Mouse (Mus musculus): ENCODE data around the gene Polr3f. TPM values are rescaled to one million over a fixed set of nuclear protein-coding genes. Genes with fewer than 3 reads are reported as not detected.

The Polr3f gene
- total and polyA plus RNA-seq, 3 experiments: 15.8 to 28.5 (median 20.2) TPM

- in situ Hi-C loops (cut with MboI; ENCODE audit: low pct_ligation_motif_present, low pct_unique_long_range_greater_than_20kb, low sequenced_read_pairs): no loop called here
- peaks cover 6% of the 10 kb centered on the region for H3K9me3 ChIP-seq (replicated peaks; ENCODE audit: low read length)
Measured at GRCm38 (mm10) chr2:144487476-144487875, 40.0 kb upstream of the Polr3f start.

GRCm38 (mm10) chr2:144489342-144489741, 38.2 kb upstream of the Polr3f start:
- in situ Hi-C loops (cut with MboI; ENCODE audit: low pct_ligation_motif_present, low pct_unique_long_range_greater_than_20kb, low sequenced_read_pairs): no loop called here
- no peak for TF ChIP-seq ZC3H11A (IDR thresholded peaks at IDR 0.05; ENCODE audit: low read depth, low read length)
- no peak overlapping the region for H3K9ac ChIP-seq (ENCODE audit: insufficient read depth, low read depth)
- no peak for DNase-seq (ENCODE audit: extremely low read depth)
- no peak overlapping the region for H3K4me2 ChIP-seq (ENCODE audit: insufficient read depth, low read depth, poor library complexity, severe bottlenecking)
- H3K36me3 ChIP-seq (replicated peaks in 1 of 2; ENCODE audit: control insufficient read depth in 1 of 2, insufficient read depth in 1 of 2, low read length in 1 of 2): no peaks in the 10 kb centered on the region
- dilution Hi-C loops (cut with MboI; ENCODE audit: extremely low pct_ligation_motif_present, extremely low pct_unique_long_range_greater_than_20kb, low sequenced_read_pairs): no loop called here
- H3K27me3 ChIP-seq (replicated peaks): peaks cover 1% of the 10 kb centered on the region
- no peaks in the 10 kb centered on the region for H3K4me1 ChIP-seq (ENCODE audit: control insufficient read depth in 1 of 2, insufficient read depth in 2 of 2)
- H3K4me3 ChIP-seq (replicated peaks in 1 of 3; ENCODE audit: low read depth in 2 of 3, low read length in 2 of 3, poor library complexity in 1 of 3): no peak overlapping the region
- no peak overlapping the region for H3K27ac ChIP-seq (ENCODE audit: insufficient read depth, low read depth)
- H3K9me3 ChIP-seq (replicated peaks; ENCODE audit: low read length): peaks cover 6% of the 10 kb centered on the region
- H3K79me2 ChIP-seq (replicated peaks; ENCODE audit: control insufficient read depth, extremely low read depth, insufficient read depth, poor library complexity, severe bottlenecking): no peaks in the 10 kb centered on the region

More at GRCm38 (mm10) chr2:144487476-144487875, 40.0 kb upstream of the Polr3f start:
- dilution Hi-C loops (cut with MboI; ENCODE audit: extremely low pct_ligation_motif_present, extremely low pct_unique_long_range_greater_than_20kb, low sequenced_read_pairs): no loop called here
- no peaks in the 10 kb centered on the region for H3K36me3 ChIP-seq (replicated peaks in 1 of 2; ENCODE audit: control insufficient read depth in 1 of 2, insufficient read depth in 1 of 2, low read length in 1 of 2)
- H3K27me3 ChIP-seq (replicated peaks): peaks cover 1% of the 10 kb centered on the region
- H3K4me1 ChIP-seq (ENCODE audit: control insufficient read depth in 1 of 2, insufficient read depth in 2 of 2): no peaks in the 10 kb centered on the region
- no peak for TF ChIP-seq ZC3H11A (IDR thresholded peaks at IDR 0.05; ENCODE audit: low read depth, low read length)
- TF ChIP-seq NRF1 (IDR thresholded peaks at IDR 0.05; ENCODE audit: low read depth, low read length): no peak
- TF ChIP-seq EP300 (IDR thresholded peaks at IDR 0.05; ENCODE audit: low read length): no peak
- no peak for TF ChIP-seq GABPA (IDR thresholded peaks at IDR 0.05; ENCODE audit: insufficient replicate concordance, low read depth, low read length)
- TF ChIP-seq RCOR1 (conservative IDR thresholded peaks at IDR 0.05; ENCODE audit: low read depth, low read length): no peak
- no peak for TF ChIP-seq RAD21 (IDR thresholded peaks at IDR 0.05; ENCODE audit: low read depth, low read length)
- no peak for TF ChIP-seq UBTF (IDR thresholded peaks at IDR 0.05; ENCODE audit: low read depth, low read length)
- TF ChIP-seq SIN3A (IDR thresholded peaks at IDR 0.05; ENCODE audit: low read length): no peak
- no peak for TF ChIP-seq POLR2A (IDR thresholded peaks at IDR 0.05; ENCODE audit: low read depth, low read length)
- TF ChIP-seq JUND (conservative IDR thresholded peaks at IDR 0.05; ENCODE audit: low read depth, low read length): no peak
- no peak for TF ChIP-seq KAT2A (IDR thresholded peaks at IDR 0.05; ENCODE audit: insufficient replicate concordance, low read length)
- no peak for TF ChIP-seq ELF1 (IDR thresholded peaks at IDR 0.05; ENCODE audit: low read depth, low read length)
- H3K27ac ChIP-seq (ENCODE audit: insufficient read depth, low read depth): no peak overlapping the region
- no peak overlapping the region for H3K4me2 ChIP-seq (ENCODE audit: insufficient read depth, low read depth, poor library complexity, severe bottlenecking)
- no peaks in the 10 kb centered on the region for H3K79me2 ChIP-seq (replicated peaks; ENCODE audit: control insufficient read depth, extremely low read depth, insufficient read depth, poor library complexity, severe bottlenecking)
- H3K4me3 ChIP-seq (replicated peaks in 1 of 3; ENCODE audit: low read depth in 2 of 3, low read length in 2 of 3, poor library complexity in 1 of 3): no peak overlapping the region
- DNase-seq (ENCODE audit: extremely low read depth): no peak
- no peak overlapping the region for H3K9ac ChIP-seq (ENCODE audit: insufficient read depth, low read depth)

GRCm38 (mm10) chr2:144502134-144502533, 25.4 kb upstream of the Polr3f start:
- Histone ChIP-seq H3K36me3 (replicated peaks in 1 of 2; ENCODE audit: control insufficient read depth in 1 of 2, insufficient read depth in 1 of 2, low read length in 1 of 2) (no peaks in the 10 kb centered on the region), H3K4me3 (replicated peaks in 1 of 3; ENCODE audit: low read depth in 2 of 3, low read length in 2 of 3, poor library complexity in 1 of 3) (no peak overlapping the region), H3K79me2 (replicated peaks; ENCODE audit: control insufficient read depth, extremely low read depth, insufficient read depth, poor library complexity, severe bottlenecking) (no peaks in the 10 kb centered on the region), H3K9me3 (replicated peaks; ENCODE audit: low read length) (no peaks in the 10 kb centered on the region), H3K4me2 (ENCODE audit: insufficient read depth, low read depth, poor library complexity, severe bottlenecking) (no peak overlapping the region), H3K9ac (ENCODE audit: insufficient read depth, low read depth) (no peak overlapping the region), H3K27ac (ENCODE audit: insufficient read depth, low read depth) (no peak overlapping the region), H3K4me1 (ENCODE audit: control insufficient read depth in 1 of 2, insufficient read depth in 2 of 2) (no peaks in the 10 kb centered on the region; a peak in 1 of 4 replicates), H3K27me3 (replicated peaks) (no peaks in the 10 kb centered on the region)
- no peak for TF ChIP-seq TBP (conservative IDR thresholded peaks at IDR 0.05; ENCODE audit: low read depth, low read length)
- no peak for TF ChIP-seq USF1 (IDR thresholded peaks at IDR 0.05; ENCODE audit: low read depth, low read length)
- no peak for TF ChIP-seq SMC3 (IDR thresholded peaks at IDR 0.05; ENCODE audit: low read depth, low read length)
- TF ChIP-seq MAX (IDR thresholded peaks at IDR 0.05; ENCODE audit: low read length): no peak
- TF ChIP-seq MXI1 (IDR thresholded peaks at IDR 0.05; ENCODE audit: low read depth, low read length): no peak
- no peak for TF ChIP-seq ZKSCAN1 (IDR thresholded peaks at IDR 0.05; ENCODE audit: borderline replicate concordance, low read depth, low read length)
- TF ChIP-seq GABPA (IDR thresholded peaks at IDR 0.05; ENCODE audit: insufficient replicate concordance, low read depth, low read length): no peak
- no peak for DNase-seq (ENCODE audit: extremely low read depth)
- dilution Hi-C loops (cut with MboI; ENCODE audit: extremely low pct_ligation_motif_present, extremely low pct_unique_long_range_greater_than_20kb, low sequenced_read_pairs) (no loop called here), in situ Hi-C loops (cut with MboI; ENCODE audit: low pct_ligation_motif_present, low pct_unique_long_range_greater_than_20kb, low sequenced_read_pairs) (no loop called here)

Measured in CH12.LX (cell line).